Mouse (Mus musculus): ENCODE measurements around the gene Apoc1. TPM values are rescaled to one million over a fixed set of nuclear protein-coding genes. Genes with fewer than 3 reads are reported as not detected.

Gene Apoc1
- not detected in 2 replicates for polyA plus RNA-seq (2012; ENCODE audit: insufficient read depth, insufficient read length, missing spikeins)

GRCm38 (mm10) chr7:19691873-19692865 lies at the start of gene Apoc1:
TSS of gene Apoc1 (minus strand) at chr7:19692660.
- H3K4me3 ChIP-seq (ENCODE audit: insufficient read depth, low read length) = no peak within 1 kb of the TSS
- peak within 1 kb of the TSS; percentile 98 for H3K27ac ChIP-seq (ENCODE audit: insufficient read depth, low read depth, low read length)
- H3K4me1 ChIP-seq (ENCODE audit: control insufficient read depth, insufficient read depth, low read length) = peaks cover 37% of the 10 kb centered on the region
- TF ChIP-seq CTCF (IDR thresholded peaks at IDR 0.05; ENCODE audit: low read depth, low read length) = no peak

GRCm38 (mm10) chr7:19741329-19742031 lies 49.0 kb upstream of the Apoc1 start:
- H3K4me1 ChIP-seq (ENCODE audit: control insufficient read depth, insufficient read depth, low read length) = peaks cover 13% of the 10 kb centered on the region
- TF ChIP-seq POLR2A (IDR thresholded peaks at IDR 0.05; ENCODE audit: borderline replicate concordance, low read depth, low read length) (no peak), CTCF (IDR thresholded peaks at IDR 0.05; ENCODE audit: low read depth, low read length) (no peak)
- H3K4me3 ChIP-seq (ENCODE audit: insufficient read depth, low read length) = no peak overlapping the region
- H3K27ac ChIP-seq (ENCODE audit: insufficient read depth, low read depth, low read length) = no peak overlapping the region

GRCm38 (mm10) chr7:19740269-19740668 lies 47.8 kb upstream of the Apoc1 start:
- TF ChIP-seq CTCF (IDR thresholded peaks at IDR 0.05; ENCODE audit: low read depth, low read length) (no peak), POLR2A (IDR thresholded peaks at IDR 0.05; ENCODE audit: borderline replicate concordance, low read depth, low read length) (no peak)
- Histone ChIP-seq H3K27ac (ENCODE audit: insufficient read depth, low read depth, low read length) (no peak overlapping the region), H3K4me3 (ENCODE audit: insufficient read depth, low read length) (no peak overlapping the region), H3K4me1 (ENCODE audit: control insufficient read depth, insufficient read depth, low read length) (peaks cover 13% of the 10 kb centered on the region)

- no peak overlapping the region for H3K27ac ChIP-seq (ENCODE audit: insufficient read depth, low read depth, low read length)
- TF ChIP-seq POLR2A (IDR thresholded peaks at IDR 0.05; ENCODE audit: borderline replicate concordance, low read depth, low read length) (no peak), CTCF (IDR thresholded peaks at IDR 0.05; ENCODE audit: low read depth, low read length) (no peak)
- H3K4me1 ChIP-seq (ENCODE audit: control insufficient read depth, insufficient read depth, low read length) = 0 out of 2 replicates have a peak, but pooled peaks cover 7% of the 10 kb centered on the region
- no peak overlapping the region for H3K4me3 ChIP-seq (ENCODE audit: insufficient read depth, low read length)
Measured at GRCm38 (mm10) chr7:19738771-19739170, 46.3 kb upstream of the Apoc1 start.

- Histone ChIP-seq H3K4me3 (ENCODE audit: insufficient read depth, low read length) (no peak overlapping the region), H3K27ac (ENCODE audit: insufficient read depth, low read depth, low read length) (no peak overlapping the region), H3K4me1 (ENCODE audit: control insufficient read depth, insufficient read depth, low read length) (0 out of 2 replicates have a peak, but pooled peaks cover 7% of the 10 kb centered on the region)
- no peak for TF ChIP-seq POLR2A (IDR thresholded peaks at IDR 0.05; ENCODE audit: borderline replicate concordance, low read depth, low read length)
- TF ChIP-seq CTCF (IDR thresholded peaks at IDR 0.05; ENCODE audit: low read depth, low read length) = no peak
Measured at GRCm38 (mm10) chr7:19736389-19737057, 44.1 kb upstream of the Apoc1 start.

GRCm38 (mm10) chr7:19734178-19734666 lies 41.8 kb upstream of the Apoc1 start:
- no peak overlapping the region for H3K4me3 ChIP-seq (ENCODE audit: insufficient read depth, low read length)
- H3K4me1 ChIP-seq (ENCODE audit: control insufficient read depth, insufficient read depth, low read length) = no peaks in the 10 kb centered on the region
- H3K27ac ChIP-seq (ENCODE audit: insufficient read depth, low read depth, low read length) = no peak overlapping the region
- TF ChIP-seq CTCF (IDR thresholded peaks at IDR 0.05; ENCODE audit: low read depth, low read length) (no peak), POLR2A (IDR thresholded peaks at IDR 0.05; ENCODE audit: borderline replicate concordance, low read depth, low read length) (no peak)

GRCm38 (mm10) chr7:19726541-19726940 lies 34.1 kb upstream of the Apoc1 start:
- H3K4me3 ChIP-seq (ENCODE audit: insufficient read depth, low read length) = no peak overlapping the region
- H3K27ac ChIP-seq (ENCODE audit: insufficient read depth, low read depth, low read length) = no peak overlapping the region
- no peaks in the 10 kb centered on the region for H3K4me1 ChIP-seq (ENCODE audit: control insufficient read depth, insufficient read depth, low read length)
- no peak for TF ChIP-seq POLR2A (IDR thresholded peaks at IDR 0.05; ENCODE audit: borderline replicate concordance, low read depth, low read length)

GRCm38 (mm10) chr7:19724167-19724566 lies 31.7 kb upstream of the Apoc1 start:
- Histone ChIP-seq H3K4me1 (ENCODE audit: control insufficient read depth, insufficient read depth, low read length) (no peaks in the 10 kb centered on the region), H3K4me3 (ENCODE audit: insufficient read depth, low read length) (no peak overlapping the region), H3K27ac (ENCODE audit: insufficient read depth, low read depth, low read length) (no peak overlapping the region)
- TF ChIP-seq POLR2A (IDR thresholded peaks at IDR 0.05; ENCODE audit: borderline replicate concordance, low read depth, low read length) (no peak), CTCF (IDR thresholded peaks at IDR 0.05; ENCODE audit: low read depth, low read length) (no peak)

- H3K4me3 ChIP-seq (ENCODE audit: insufficient read depth, low read length) = no peak overlapping the region
- H3K27ac ChIP-seq (ENCODE audit: insufficient read depth, low read depth, low read length) = no peak overlapping the region
- TF ChIP-seq CTCF (IDR thresholded peaks at IDR 0.05; ENCODE audit: low read depth, low read length) (no peak), POLR2A (IDR thresholded peaks at IDR 0.05; ENCODE audit: borderline replicate concordance, low read depth, low read length) (no peak)
- H3K4me1 ChIP-seq (ENCODE audit: control insufficient read depth, insufficient read depth, low read length) = peaks cover 4% of the 10 kb centered on the region; the same call in 1 of the 2 replicates
Measured at GRCm38 (mm10) chr7:19722754-19723195, 30.3 kb upstream of the Apoc1 start.
